Mouse (Mus musculus): ENCODE measurements around the gene Gm20683.

The Gm20683 gene

DNA sequence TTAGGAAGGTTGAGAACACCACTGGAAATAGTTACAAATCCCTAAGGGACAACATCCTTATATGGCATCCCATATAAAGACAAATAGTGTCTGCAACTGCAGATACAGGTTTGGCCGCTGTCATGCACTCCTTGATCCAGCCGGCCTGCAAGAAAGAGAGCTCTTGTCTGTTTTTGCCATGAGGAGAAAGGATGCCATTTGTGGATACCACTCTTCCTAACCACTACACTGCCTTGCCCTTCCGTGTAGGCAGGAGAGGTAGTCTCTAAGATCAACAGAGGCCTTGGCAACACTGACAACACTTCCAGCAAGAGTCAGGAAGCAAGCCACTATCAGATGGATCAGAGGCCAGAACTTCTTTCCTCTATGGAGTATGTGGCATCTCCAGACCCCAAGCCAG lies 55.3 kb downstream of the Gm20683 start, which contains the start of gene Ccdc78:
Gene Ccdc78 (plus strand): TSS at position 301 of the 400 bp plus-strand sequence.
- no peak for TF ChIP-seq GATA4 (IDR thresholded peaks at IDR 0.05; ENCODE audit: insufficient replicate concordance, low read length)

DNA sequence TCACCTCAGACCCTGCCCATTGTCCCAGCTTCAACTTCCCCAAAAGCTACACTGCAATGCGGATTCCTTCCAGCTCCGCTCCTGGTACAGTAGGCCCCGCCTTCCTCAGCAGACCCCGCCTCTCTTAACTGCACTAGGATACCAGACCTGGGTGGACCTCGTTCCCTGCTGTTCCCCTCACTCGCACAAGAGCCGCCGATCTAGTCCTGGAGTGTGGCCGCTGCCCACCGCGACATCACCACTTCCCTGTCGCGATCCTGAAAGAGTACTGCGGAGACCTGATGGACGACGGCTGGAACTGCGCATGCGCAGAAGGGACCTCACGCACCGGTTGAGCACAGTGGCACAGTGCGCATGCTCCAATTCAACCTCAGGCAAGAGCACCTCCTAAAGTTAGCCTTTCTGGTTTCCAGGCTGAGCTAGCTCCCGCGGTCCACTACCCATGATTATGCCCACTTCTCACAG lies 56.2 kb downstream of the Gm20683 start, which contains the start of gene Haghl:
Gene Haghl (minus strand): TSS at position 393 of the 465 bp plus-strand sequence.
- no peak for TF ChIP-seq GATA4 (IDR thresholded peaks at IDR 0.05; ENCODE audit: insufficient replicate concordance, low read length)
